Mouse (Mus musculus) urinary bladder, postnatal 14 days (tissue): Measurements from ENCODE around the gene Traf3ip2.

ENCODE experiments used
- DNase-seq: peaks from one replicate; pipeline ENCODE4 v3.0.0; 2021; ENCODE audit warnings: low spot score

The Traf3ip2 gene

GRCm38 (mm10) chr10:39634423-39635101 is 21.8 kb downstream of the Traf3ip2 start:
- no peak for DNase-seq

- no peak for DNase-seq
These were observed 26.1 kb downstream of the Traf3ip2 start for GRCm38 (mm10) chr10:39638862-39639261.

DNA sequence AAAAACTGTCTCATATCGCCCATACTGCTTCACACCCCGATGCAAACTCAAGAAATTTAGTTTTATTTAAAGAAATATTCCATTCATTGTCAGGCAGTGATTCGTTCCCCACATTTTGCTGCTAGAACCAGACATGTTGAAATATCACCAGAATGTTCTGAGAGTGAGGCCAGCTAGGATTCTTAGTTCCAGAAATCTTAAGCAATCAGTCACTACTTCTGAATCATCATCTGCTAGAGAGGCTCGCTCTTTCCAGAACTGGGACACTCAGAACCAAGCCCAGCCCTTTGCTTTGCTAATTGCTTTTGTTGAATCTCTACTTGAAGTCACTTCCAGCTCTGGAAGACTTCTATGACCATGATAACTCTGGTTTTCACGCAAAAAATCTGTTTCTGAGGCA is 27.0 kb downstream of the Traf3ip2 start:
- DNase-seq, result no peak

- peak; percentile 69 for DNase-seq
These were observed 28.1 kb downstream of the Traf3ip2 start for GRCm38 (mm10) chr10:39640817-39641226.

DNA sequence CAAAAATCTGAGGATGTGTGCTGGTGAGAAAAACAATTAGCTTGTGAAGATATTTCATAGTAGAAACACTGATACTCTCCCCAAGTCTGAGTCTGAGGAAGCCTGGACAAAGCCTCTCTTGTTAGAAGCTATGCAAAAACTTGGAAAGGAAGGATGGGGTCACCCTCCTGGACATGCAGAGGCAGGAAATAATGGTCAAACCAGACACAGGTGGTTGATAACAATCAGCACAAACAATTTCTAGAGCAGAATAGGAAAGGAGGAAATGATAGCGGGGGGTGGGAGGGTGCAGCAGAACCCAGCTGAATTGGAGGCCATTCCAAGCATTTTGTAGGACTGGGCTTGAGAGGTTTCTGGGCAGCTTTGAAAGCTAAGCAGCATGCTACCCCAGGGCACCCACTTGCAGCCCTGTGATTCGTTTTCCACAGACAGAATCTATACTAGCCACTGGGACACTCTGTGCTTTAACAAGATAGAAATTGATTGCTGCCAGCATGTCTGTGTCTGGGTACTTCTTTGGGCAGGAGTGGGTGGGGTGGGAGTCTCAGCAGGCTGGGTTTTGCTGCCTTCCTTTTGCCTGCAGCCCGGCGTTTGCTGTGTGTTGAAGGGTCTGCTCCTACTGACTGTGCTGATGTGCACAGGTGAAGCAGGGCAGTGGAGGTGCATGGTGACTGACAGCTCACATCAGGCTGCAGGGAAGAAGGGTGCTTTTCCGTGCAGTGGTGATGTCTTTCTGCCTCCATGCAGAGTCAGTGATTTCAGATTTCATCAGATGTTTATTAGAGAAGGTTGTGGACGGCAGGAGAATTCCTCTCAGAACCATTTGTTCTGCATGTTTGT is 33.3 kb downstream of the Traf3ip2 start:
- DNase-seq, result no peak

- DNase-seq, result no peak
These were observed 33.9 kb downstream of the Traf3ip2 start for GRCm38 (mm10) chr10:39646629-39647019.

GRCm38 (mm10) chr10:39647118-39647517 is 34.4 kb downstream of the Traf3ip2 start:
- DNase-seq, result no peak

DNA sequence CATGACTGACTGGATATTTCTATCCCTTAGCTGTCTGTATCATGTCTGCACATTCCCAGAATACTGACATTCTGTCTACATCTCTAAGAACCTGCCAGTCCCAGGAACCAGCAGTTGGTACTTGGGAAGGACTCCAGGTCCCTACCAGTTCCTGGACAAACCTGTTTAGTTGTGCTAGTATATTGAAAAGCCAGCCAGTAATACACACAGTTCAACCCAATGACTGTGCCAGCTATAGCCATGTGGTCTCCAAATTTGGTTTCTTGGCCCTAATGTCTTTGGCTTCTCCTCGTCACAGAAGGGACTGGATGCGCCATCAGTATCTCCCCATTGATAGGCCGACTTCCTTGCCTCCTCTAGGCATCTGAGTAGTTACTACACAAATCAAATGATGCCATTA is 35.5 kb downstream of the Traf3ip2 start:
- DNase-seq, result no peak

- DNase-seq, result no peak
These were observed 36.8 kb downstream of the Traf3ip2 start for GRCm38 (mm10) chr10:39649550-39649949.

- no peak for DNase-seq
These were observed 37.6 kb downstream of the Traf3ip2 start for GRCm38 (mm10) chr10:39650316-39650715.

- no peak for DNase-seq
These were observed 41.3 kb downstream of the Traf3ip2 start for GRCm38 (mm10) chr10:39654001-39654416.

DNA sequence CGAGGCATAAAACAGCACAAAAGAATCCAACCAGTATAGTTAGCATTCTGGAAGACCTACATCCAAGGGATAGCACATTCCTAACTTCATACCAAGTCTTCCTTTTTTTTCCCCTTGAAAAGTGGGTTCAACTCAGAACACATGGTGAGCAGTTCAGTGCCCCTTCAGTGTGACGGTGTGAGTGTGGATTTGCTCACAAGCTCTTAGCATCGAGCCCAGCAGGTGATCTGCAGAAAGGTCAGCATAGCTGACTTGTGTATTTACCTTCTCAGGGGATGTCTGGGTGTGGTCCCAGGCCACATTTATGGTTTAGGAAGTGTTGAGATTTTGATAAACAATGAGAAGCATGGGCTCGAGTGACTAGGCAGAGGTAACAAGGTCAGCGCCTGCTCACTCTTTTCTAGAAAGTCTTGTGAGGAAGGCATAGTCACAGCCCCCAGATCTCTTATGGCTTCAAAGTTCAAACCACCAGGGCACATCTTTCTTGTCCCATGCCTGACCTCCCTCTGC is 46.2 kb downstream of the Traf3ip2 start:
- no peak for DNase-seq

- DNase-seq, result peak; percentile 42
These were observed 46.9 kb downstream of the Traf3ip2 start for GRCm38 (mm10) chr10:39659411-39660268.

GRCm38 (mm10) chr10:39660269-39660655 is 47.5 kb downstream of the Traf3ip2 start:
- no peak for DNase-seq

- no peak for DNase-seq
These were observed 48.0 kb downstream of the Traf3ip2 start for GRCm38 (mm10) chr10:39660698-39661097.

GRCm38 (mm10) chr10:39665071-39665502 is 52.4 kb downstream of the Traf3ip2 start:
- no peak for DNase-seq

GRCm38 (mm10) chr10:39666027-39666426 is 53.3 kb downstream of the Traf3ip2 start:
- no peak for DNase-seq

DNA sequence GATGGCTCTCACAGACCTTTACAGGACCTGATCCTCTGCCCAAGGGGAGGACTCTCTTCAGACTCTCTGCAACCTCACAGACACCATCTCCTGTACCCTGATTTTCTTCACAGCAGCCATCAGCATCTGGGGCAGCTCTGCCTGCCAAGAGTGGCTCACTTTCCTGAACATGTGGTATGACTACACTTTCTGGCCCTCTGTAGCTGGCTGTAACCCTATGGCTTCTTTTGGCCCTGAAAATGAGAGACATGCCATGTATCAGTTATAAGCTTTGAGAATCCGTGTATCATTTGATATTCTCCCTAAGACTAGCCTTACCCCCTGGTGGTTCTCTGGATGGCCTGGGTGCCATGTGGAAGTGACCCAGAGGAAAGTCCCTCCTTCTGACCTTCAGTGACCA is 58.7 kb downstream of the Traf3ip2 start:
- DNase-seq, result no peak

GRCm38 (mm10) chr10:39672547-39673051 is 59.9 kb downstream of the Traf3ip2 start:
- no peak for DNase-seq

DNA sequence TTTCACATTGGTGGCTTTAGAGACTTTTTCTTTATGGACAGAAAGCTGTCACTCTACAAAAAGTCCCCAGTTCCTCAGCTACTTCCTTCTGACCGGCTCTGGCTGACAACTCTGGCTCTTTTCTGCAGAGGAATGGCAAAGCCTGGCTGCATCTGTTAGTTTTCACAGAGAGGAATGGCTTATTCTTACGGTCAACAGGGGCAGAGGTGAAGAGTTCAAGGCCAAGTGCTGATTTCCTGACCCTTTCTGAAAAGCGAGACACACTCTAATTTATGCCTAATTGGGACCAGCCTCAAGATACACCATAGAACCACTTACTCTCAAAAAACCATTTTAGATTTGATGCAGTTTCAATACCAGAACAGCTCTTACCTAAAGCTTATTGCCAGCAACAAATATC is 61.4 kb downstream of the Traf3ip2 start:
- DNase-seq, result no peak

- no peak for DNase-seq
These were observed 62.0 kb downstream of the Traf3ip2 start for GRCm38 (mm10) chr10:39674766-39675165.

- DNase-seq, result no peak
These were observed 65.6 kb downstream of the Traf3ip2 start for GRCm38 (mm10) chr10:39678199-39678791.
